Mouse (Mus musculus) adrenal gland, postnatal 14 days (tissue): ENCODE data around the gene Mapre3. TPM values are rescaled to one million over a fixed set of nuclear protein-coding genes. Genes with fewer than 3 reads are reported as not detected.
"Not testable (repeated sequence)": the region's sequence is repeated elsewhere in the genome, so short reads cannot be mapped to it uniquely, and the experiment has no call there.

Source experiments
- DNase-seq: peaks from one replicate; pipeline ENCODE4 v3.0.0; 2021; ENCODE audit warnings: mixed read lengths
- total RNA-seq: library from RNA; stranded (reverse); gene quantifications from 2 replicates; pipeline ENCODE4 v1.2.3, GENCODE M21; 2021

Mapre3 gene
- total RNA-seq, 1 experiment from 2014 or later: 44.1 TPM

GRCm38 (mm10) chr5:30824124-30824988 lies 9.9 kb downstream of the Mapre3 start:
- DNase-seq: no peak

GRCm38 (mm10) chr5:30825166-30825565 lies 10.7 kb downstream of the Mapre3 start:
- DNase-seq: peak; percentile 55

GRCm38 (mm10) chr5:30825821-30826220 lies 11.4 kb downstream of the Mapre3 start:
- DNase-seq: no peak

GRCm38 (mm10) chr5:30833416-30833815 lies 19.0 kb downstream of the Mapre3 start:
- peak; percentile 32 for DNase-seq

- no peak for DNase-seq
Observed at GRCm38 (mm10) chr5:30839731-30840130, 25.3 kb downstream of the Mapre3 start.

- no peak for DNase-seq
Observed at GRCm38 (mm10) chr5:30841896-30842295, 27.5 kb downstream of the Mapre3 start.

GRCm38 (mm10) chr5:30849891-30850555 lies 35.6 kb downstream of the Mapre3 start:
- DNase-seq: no peak

- no peak for DNase-seq
Observed at GRCm38 (mm10) chr5:30850556-30850925, 36.1 kb downstream of the Mapre3 start.

- no peak for DNase-seq
Observed at GRCm38 (mm10) chr5:30853522-30853921, 39.1 kb downstream of the Mapre3 start.

GRCm38 (mm10) chr5:30855674-30856073 lies 41.2 kb downstream of the Mapre3 start:
- DNase-seq: no peak

- DNase-seq: no peak
Observed at GRCm38 (mm10) chr5:30856124-30856523, 41.7 kb downstream of the Mapre3 start.

- no peak for DNase-seq
Observed at GRCm38 (mm10) chr5:30863852-30864251, 49.4 kb downstream of the Mapre3 start.

GRCm38 (mm10) chr5:30864322-30864721 lies 49.9 kb downstream of the Mapre3 start:
- no peak for DNase-seq

- DNase-seq: no peak
Observed at GRCm38 (mm10) chr5:30866871-30867270, 52.4 kb downstream of the Mapre3 start.

GRCm38 (mm10) chr5:30867712-30868111 lies 53.3 kb downstream of the Mapre3 start, which contains the start of gene Tmem214:
Gene Tmem214, plus strand, starts transcription at chr5:30868012.
- DNase-seq: no peak

GRCm38 (mm10) chr5:30868981-30869380 lies 54.5 kb downstream of the Mapre3 start:
- peak; percentile 31 for DNase-seq

- peak; percentile 96 for DNase-seq
Observed at GRCm38 (mm10) chr5:30869405-30870130, 55.1 kb downstream of the Mapre3 start.

- DNase-seq: no peak
Observed at GRCm38 (mm10) chr5:30870131-30870406, 55.6 kb downstream of the Mapre3 start.

GRCm38 (mm10) chr5:30872574-30872973 lies 58.1 kb downstream of the Mapre3 start:
- DNase-seq: no peak

GRCm38 (mm10) chr5:30874365-30874764 lies 59.9 kb downstream of the Mapre3 start:
- no peak for DNase-seq

GRCm38 (mm10) chr5:30878616-30879015 lies 64.2 kb downstream of the Mapre3 start:
- no peak for DNase-seq

- DNase-seq: no peak
Observed at GRCm38 (mm10) chr5:30879347-30879943, 65.0 kb downstream of the Mapre3 start.

GRCm38 (mm10) chr5:30881839-30882238 lies 67.4 kb downstream of the Mapre3 start:
- not testable (repeated sequence) for DNase-seq
